Mouse (Mus musculus): Measurements from ENCODE around the gene Efna4.

- TF ChIP-seq POLR2A (IDR thresholded peaks at IDR 0.05; ENCODE audit: extremely low read depth, insufficient read depth, low read length) (no peak), CTCF (IDR thresholded peaks at IDR 0.05; ENCODE audit: extremely low read depth, insufficient read depth, low read length) (no peak)
Observed at GRCm38 (mm10) chr3:89296761-89297396, 40.9 kb downstream of the Efna4 start.

All from cortical plate, adult 2 months (tissue).